Mouse (Mus musculus) stomach, postnatal 0 days (tissue): Measurements from ENCODE around the gene Mboat2.

Experiments used
- CTCF ChIP-seq: IDR thresholded peaks from 2 replicates; pipeline ENCODE4 v1.5.1; 2016; ENCODE audit warnings: antibody characterized with exemption, low read depth, mild to moderate bottlenecking, moderate library complexity
- EP300 ChIP-seq: optimal IDR thresholded peaks from 2 replicates; pipeline ENCODE3; 2016; ENCODE audit warnings: antibody characterized with exemption

DNA sequence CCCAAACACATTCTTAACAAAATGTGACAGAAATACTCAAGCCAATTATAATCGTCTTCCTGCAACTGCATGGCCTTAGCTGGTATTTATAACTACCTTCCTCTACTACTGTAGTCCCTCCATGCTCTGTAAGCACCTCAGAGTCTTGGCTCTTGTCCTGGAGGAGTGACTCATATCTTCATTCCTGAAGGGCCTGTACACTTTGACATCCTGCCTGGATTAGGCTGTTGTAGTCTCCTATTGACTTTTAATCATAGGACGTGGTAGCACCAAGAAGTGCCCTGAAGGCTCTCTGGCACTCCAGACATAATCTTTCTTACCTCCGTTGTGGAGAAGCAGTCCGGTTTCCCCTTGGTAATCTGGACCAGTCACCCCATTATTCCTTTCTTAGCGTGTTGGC lies 64.7 kb downstream of the Mboat2 start:
- TF ChIP-seq CTCF (no peak), EP300 (no peak)
